Mouse (Mus musculus): ENCODE results near the gene Gm47955. TPM values are rescaled to one million over a fixed set of nuclear protein-coding genes. Genes with fewer than 3 reads are reported as not detected.
A peak's percentile ranks its signal among the peaks of the same experiment; 100 is the strongest.
"Not testable (repeated sequence)": the region's sequence is repeated elsewhere in the genome, so short reads cannot be mapped to it uniquely, and the experiment has no call there.

Gene Gm47955
- total RNA-seq (2017): not detected in 2 replicates

DNA sequence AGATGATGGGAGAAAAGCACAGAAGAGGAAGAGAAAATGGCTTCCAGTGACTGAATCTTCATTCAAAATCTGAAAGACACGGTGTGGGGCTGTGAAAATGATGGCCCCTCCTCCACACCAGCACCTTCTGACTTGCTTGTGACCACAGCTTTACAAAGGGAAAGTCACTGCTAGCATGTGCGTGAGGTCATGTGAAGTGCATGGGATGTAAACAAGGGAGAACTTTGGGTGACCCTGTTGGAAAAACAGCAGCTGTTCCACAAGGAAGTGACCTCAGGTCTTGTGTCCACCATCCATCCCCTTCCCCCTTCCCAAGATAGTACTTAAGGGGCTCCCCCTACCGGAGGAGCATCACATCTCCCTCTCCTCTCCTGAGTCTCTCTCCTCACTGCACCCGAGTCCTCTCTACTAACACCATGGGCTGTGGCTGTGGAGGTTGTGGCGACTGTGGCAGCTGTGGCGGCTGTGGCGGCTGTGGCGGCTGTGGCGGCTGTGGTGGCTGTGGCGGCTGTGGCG is at the start of gene Gm47955:
Gene Gm47955, plus strand, starts transcription at position 417 of the 516 bp plus-strand sequence.
- ATAC-seq (replicated peaks in 1 of 2; ENCODE audit: insufficient read depth in 1 of 2, low FRiP score in 2 of 2, low TSS enrichment in 1 of 2, low read depth in 1 of 2, poor library complexity in 2 of 2, severe bottlenecking in 2 of 2): no peak

DNA sequence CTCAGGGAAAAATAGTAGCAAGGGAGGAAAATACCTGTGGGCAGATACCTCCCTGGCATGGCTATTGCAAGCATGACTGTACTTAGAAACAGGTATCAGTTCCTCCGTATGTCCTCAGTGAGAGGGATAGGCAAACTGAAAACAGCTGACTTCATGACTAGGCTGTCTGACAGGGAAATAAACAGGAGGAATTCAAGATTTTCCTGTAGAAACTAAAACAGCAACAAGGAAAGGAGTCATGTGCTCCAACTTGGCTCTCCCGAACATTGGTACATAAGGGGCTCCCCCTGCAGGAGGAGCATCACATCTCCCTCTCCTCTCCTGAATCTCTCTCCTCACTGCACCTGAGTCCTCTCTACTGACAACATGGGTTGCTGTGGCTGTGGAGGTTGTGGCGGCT is 47.1 kb upstream of the Gm47955 start, which contains the start of gene A030005L19Rik:
Gene A030005L19Rik, plus strand, starts transcription at position 301 of the 400 bp plus-strand sequence.
- ATAC-seq (replicated peaks in 1 of 2; ENCODE audit: insufficient read depth in 1 of 2, low FRiP score in 2 of 2, low TSS enrichment in 1 of 2, low read depth in 1 of 2, poor library complexity in 2 of 2, severe bottlenecking in 2 of 2): no peak

GRCm38 (mm10) chr1:82913434-82913833 is 46.7 kb upstream of the Gm47955 start:
- ATAC-seq (replicated peaks in 1 of 2; ENCODE audit: insufficient read depth in 1 of 2, low FRiP score in 2 of 2, low TSS enrichment in 1 of 2, low read depth in 1 of 2, poor library complexity in 2 of 2, severe bottlenecking in 2 of 2): not testable (repeated sequence)

DNA sequence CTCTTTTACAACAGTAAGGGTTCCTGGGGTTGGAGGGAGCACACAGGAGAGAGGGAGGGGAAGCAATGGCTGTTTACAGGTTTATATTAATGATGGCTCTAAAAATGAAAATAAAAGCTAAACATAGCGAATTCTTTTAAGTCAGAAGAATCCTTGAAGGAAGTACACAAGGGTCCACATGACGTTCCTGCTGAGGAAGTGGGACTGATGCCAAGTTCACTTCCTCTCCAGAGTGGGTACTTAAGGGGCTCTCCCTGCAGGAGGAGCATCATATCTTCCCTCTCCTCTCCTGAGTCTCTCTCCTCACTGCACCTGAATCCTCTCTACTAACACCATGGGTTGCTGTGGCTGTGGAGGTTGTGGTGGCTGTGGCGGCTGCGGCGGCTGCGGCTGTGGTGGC is 35.4 kb upstream of the Gm47955 start, which contains the start of gene A030014E15Rik:
Gene A030014E15Rik, plus strand, starts transcription at position 268 of the 400 bp plus-strand sequence.
- no peak for ATAC-seq (replicated peaks in 1 of 2; ENCODE audit: insufficient read depth in 1 of 2, low FRiP score in 2 of 2, low TSS enrichment in 1 of 2, low read depth in 1 of 2, poor library complexity in 2 of 2, severe bottlenecking in 2 of 2)

DNA sequence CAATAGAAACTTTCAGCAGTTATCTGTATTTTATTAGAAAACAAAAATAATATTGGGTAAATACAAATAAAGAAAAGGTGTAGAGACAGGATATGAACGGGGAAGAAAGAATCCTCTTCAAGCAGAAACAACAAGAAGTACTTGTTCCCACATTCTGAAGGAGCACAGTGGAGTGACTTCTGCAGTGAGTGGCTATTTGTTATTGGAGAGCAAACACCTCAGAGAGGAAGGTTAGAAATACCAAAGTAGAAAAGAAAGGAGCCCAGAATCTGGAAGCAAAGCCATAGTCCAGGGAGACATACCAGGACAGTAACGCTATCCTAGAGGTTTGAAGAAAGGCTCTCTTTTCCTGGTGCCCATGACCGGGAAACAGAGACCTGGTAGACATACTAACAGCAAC is 29.5 kb upstream of the Gm47955 start:
- not testable (repeated sequence) for ATAC-seq (replicated peaks in 1 of 2; ENCODE audit: insufficient read depth in 1 of 2, low FRiP score in 2 of 2, low TSS enrichment in 1 of 2, low read depth in 1 of 2, poor library complexity in 2 of 2, severe bottlenecking in 2 of 2)

- ATAC-seq (replicated peaks in 1 of 2; ENCODE audit: insufficient read depth in 1 of 2, low FRiP score in 2 of 2, low TSS enrichment in 1 of 2, low read depth in 1 of 2, poor library complexity in 2 of 2, severe bottlenecking in 2 of 2): not testable (repeated sequence)
Observed at GRCm38 (mm10) chr1:82931326-82931725, 28.8 kb upstream of the Gm47955 start, which contains the start of gene Gm6217. Gm6217 (minus strand) TSS chr1:82931399.

- no peak for ATAC-seq (replicated peaks in 1 of 2; ENCODE audit: insufficient read depth in 1 of 2, low FRiP score in 2 of 2, low TSS enrichment in 1 of 2, low read depth in 1 of 2, poor library complexity in 2 of 2, severe bottlenecking in 2 of 2)
Observed at GRCm38 (mm10) chr1:82938666-82939065, 21.4 kb upstream of the Gm47955 start.

GRCm38 (mm10) chr1:82942505-82942904 is 17.6 kb upstream of the Gm47955 start:
- not testable (repeated sequence) for ATAC-seq (replicated peaks in 1 of 2; ENCODE audit: insufficient read depth in 1 of 2, low FRiP score in 2 of 2, low TSS enrichment in 1 of 2, low read depth in 1 of 2, poor library complexity in 2 of 2, severe bottlenecking in 2 of 2)

GRCm38 (mm10) chr1:82943295-82943694 is 16.8 kb upstream of the Gm47955 start, which contains the start of gene A030003K21Rik:
A030003K21Rik (minus strand) TSS chr1:82943388.
- not testable (repeated sequence) for ATAC-seq (replicated peaks in 1 of 2; ENCODE audit: insufficient read depth in 1 of 2, low FRiP score in 2 of 2, low TSS enrichment in 1 of 2, low read depth in 1 of 2, poor library complexity in 2 of 2, severe bottlenecking in 2 of 2)

- ATAC-seq (replicated peaks in 1 of 2; ENCODE audit: insufficient read depth in 1 of 2, low FRiP score in 2 of 2, low TSS enrichment in 1 of 2, low read depth in 1 of 2, poor library complexity in 2 of 2, severe bottlenecking in 2 of 2): not testable (repeated sequence)
Observed at GRCm38 (mm10) chr1:82946029-82946428, 14.1 kb upstream of the Gm47955 start.

GRCm38 (mm10) chr1:82948601-82949000 is 11.5 kb upstream of the Gm47955 start:
- ATAC-seq (replicated peaks in 1 of 2; ENCODE audit: insufficient read depth in 1 of 2, low FRiP score in 2 of 2, low TSS enrichment in 1 of 2, low read depth in 1 of 2, poor library complexity in 2 of 2, severe bottlenecking in 2 of 2): no peak

DNA sequence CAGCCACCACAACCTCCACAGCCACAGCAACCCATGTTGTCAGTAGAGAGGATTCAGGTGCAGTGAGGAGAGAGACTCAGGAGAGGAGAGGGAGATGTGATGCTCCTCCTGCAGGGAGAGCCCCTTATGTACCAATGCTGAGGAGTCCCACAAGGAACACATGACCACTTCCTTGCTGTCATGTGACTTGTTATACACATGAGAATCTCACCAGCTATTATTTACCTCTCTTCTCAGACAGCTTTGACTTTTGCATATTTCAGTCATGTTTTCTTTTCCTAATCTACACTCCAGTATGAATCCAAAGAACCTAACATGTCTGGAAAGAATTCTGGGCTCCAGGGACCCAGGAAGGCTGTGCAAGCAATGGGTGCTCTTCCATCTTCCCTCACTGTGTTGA is 4.2 kb upstream of the Gm47955 start, which contains the start of gene Gm7544:
Gene Gm7544, minus strand, starts transcription at position 101 of the 400 bp plus-strand sequence.
- not testable (repeated sequence) for ATAC-seq (replicated peaks in 1 of 2; ENCODE audit: insufficient read depth in 1 of 2, low FRiP score in 2 of 2, low TSS enrichment in 1 of 2, low read depth in 1 of 2, poor library complexity in 2 of 2, severe bottlenecking in 2 of 2)

- ATAC-seq (replicated peaks in 1 of 2; ENCODE audit: insufficient read depth in 1 of 2, low FRiP score in 2 of 2, low TSS enrichment in 1 of 2, low read depth in 1 of 2, poor library complexity in 2 of 2, severe bottlenecking in 2 of 2): no peak
Observed at GRCm38 (mm10) chr1:82966413-82966812, 6.3 kb downstream of the Gm47955 start.

DNA sequence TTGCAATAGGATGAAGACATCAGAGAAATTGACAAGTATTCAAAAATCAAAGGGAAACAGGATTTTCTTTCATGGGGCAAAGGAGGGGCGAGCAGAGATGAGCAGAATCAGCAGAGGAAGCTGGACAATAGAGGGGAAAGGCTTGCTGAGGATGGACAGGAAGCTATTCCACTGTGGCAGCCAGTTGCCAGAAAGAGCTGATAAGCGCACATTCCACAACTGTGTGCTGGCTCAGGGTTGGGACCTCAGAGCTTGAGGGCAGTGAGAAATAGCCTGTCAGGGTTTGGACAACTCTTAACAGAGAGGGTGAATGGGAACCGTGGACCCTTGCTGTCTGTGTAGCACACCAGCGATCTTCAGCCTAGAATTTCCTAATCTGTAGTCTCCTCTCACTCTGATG is 12.0 kb downstream of the Gm47955 start:
- ATAC-seq (replicated peaks in 1 of 2; ENCODE audit: insufficient read depth in 1 of 2, low FRiP score in 2 of 2, low TSS enrichment in 1 of 2, low read depth in 1 of 2, poor library complexity in 2 of 2, severe bottlenecking in 2 of 2): no peak

- ATAC-seq (replicated peaks in 1 of 2; ENCODE audit: insufficient read depth in 1 of 2, low FRiP score in 2 of 2, low TSS enrichment in 1 of 2, low read depth in 1 of 2, poor library complexity in 2 of 2, severe bottlenecking in 2 of 2): no peak
Observed at GRCm38 (mm10) chr1:82973244-82973643, 13.2 kb downstream of the Gm47955 start.

GRCm38 (mm10) chr1:82973901-82974300 is 13.8 kb downstream of the Gm47955 start:
- no peak for ATAC-seq (replicated peaks in 1 of 2; ENCODE audit: insufficient read depth in 1 of 2, low FRiP score in 2 of 2, low TSS enrichment in 1 of 2, low read depth in 1 of 2, poor library complexity in 2 of 2, severe bottlenecking in 2 of 2)

GRCm38 (mm10) chr1:82974342-82974741 is 14.3 kb downstream of the Gm47955 start:
- peak in 1 of 2 experiments; percentile 36; a peak in 1 of 4 replicates for ATAC-seq (replicated peaks in 1 of 2; ENCODE audit: insufficient read depth in 1 of 2, low FRiP score in 2 of 2, low TSS enrichment in 1 of 2, low read depth in 1 of 2, poor library complexity in 2 of 2, severe bottlenecking in 2 of 2)

DNA sequence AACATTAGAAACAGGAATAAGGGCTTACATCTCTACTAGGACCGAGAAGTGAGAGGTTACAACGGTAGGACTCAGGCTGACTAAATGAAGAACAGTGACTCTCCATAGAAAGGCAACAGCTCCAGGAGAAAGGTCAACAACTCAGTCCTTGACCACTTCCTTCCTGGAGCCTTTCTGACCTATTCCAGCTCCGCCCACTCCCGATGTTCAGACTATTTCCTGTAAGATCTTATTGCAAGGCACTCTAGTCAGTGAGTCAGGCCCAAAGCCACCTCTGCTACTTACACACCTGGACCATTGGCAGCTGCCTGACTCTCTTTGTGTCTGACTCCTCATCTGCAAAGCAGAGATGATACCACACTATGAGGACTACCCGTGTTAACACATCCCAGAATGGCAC is 15.7 kb downstream of the Gm47955 start:
- ATAC-seq (replicated peaks in 1 of 2; ENCODE audit: insufficient read depth in 1 of 2, low FRiP score in 2 of 2, low TSS enrichment in 1 of 2, low read depth in 1 of 2, poor library complexity in 2 of 2, severe bottlenecking in 2 of 2): no peak

GRCm38 (mm10) chr1:82977840-82978239 is 17.8 kb downstream of the Gm47955 start:
- no peak for ATAC-seq (replicated peaks in 1 of 2; ENCODE audit: insufficient read depth in 1 of 2, low FRiP score in 2 of 2, low TSS enrichment in 1 of 2, low read depth in 1 of 2, poor library complexity in 2 of 2, severe bottlenecking in 2 of 2)

Measured in hematopoietic stem cell, adult 5-6 weeks (primary cell).